Mouse (Mus musculus): Measurements from ENCODE around the gene Usp24.

DNA sequence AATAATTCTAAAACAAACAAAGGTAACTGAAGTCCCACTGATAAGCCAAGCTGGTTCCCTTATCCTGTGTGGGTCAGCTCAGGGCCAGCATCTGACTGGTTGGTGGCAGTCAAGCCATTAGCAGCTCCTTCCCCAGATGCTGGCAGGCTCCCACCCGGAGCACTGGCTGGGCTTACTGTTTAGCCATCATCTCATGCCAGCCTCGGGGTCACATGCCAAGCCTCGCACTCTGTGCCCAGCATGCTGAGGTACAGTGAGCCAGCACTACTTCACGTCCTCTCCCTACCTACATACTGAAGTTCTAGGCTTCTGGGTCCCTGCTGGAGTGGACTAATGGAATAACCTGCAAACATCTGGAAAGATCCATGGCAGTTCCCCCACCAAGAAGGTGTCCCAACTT lies 137.5 kb downstream of the Usp24 start:
- TF ChIP-seq SMC3 (IDR thresholded peaks at IDR 0.05; ENCODE audit: low read depth, low read length), result no peak
- TF ChIP-seq CTCF (IDR thresholded peaks at IDR 0.05 in 2 of 3, conservative IDR thresholded peaks at IDR 0.05 in 1 of 3; ENCODE audit: control insufficient read depth in 1 of 3, insufficient read depth in 1 of 3, low read depth in 2 of 3, low read length in 3 of 3, poor library complexity in 1 of 3, severe bottlenecking in 1 of 3), result no peak
- no peak for TF ChIP-seq POLR2A (IDR thresholded peaks at IDR 0.05; ENCODE audit: control insufficient read depth in 1 of 2, insufficient read depth in 1 of 2, low read depth in 1 of 2, low read length in 2 of 2, poor library complexity in 1 of 2)
